Mouse (Mus musculus) MEL (cell line): ENCODE measurements around the gene Schip1.

Experiments used
- CTCF ChIP-seq, 3 experiments: IDR thresholded peaks in 2 of 3; conservative IDR thresholded peaks in 1 of 3; 2 replicates each; pipeline ENCODE4 v1.5.1; 2011 to 2012; ENCODE audit warnings: low read length in 3 of 3, low read depth in 2 of 3, mild to moderate bottlenecking in 2 of 3, improper control_type of control experiment in 1 of 3, inconsistent platforms in 1 of 3, mixed read lengths in 1 of 3, moderate library complexity in 1 of 3; ENCODE audit not compliant: control insufficient read depth in 1 of 3, insufficient read depth in 1 of 3, poor library complexity in 1 of 3, severe bottlenecking in 1 of 3
- EP300 ChIP-seq, 2 experiments: IDR thresholded peaks; 2 replicates each; pipeline ENCODE4 v1.6.1; 2011; ENCODE audit warnings: improper control_type of control experiment in 2 of 2, low read length in 2 of 2, low read depth in 1 of 2, mild to moderate bottlenecking in 1 of 2
- ETS1 ChIP-seq: IDR thresholded peaks from 2 replicates; pipeline ENCODE4 v1.6.1; 2012; ENCODE audit warnings: low read depth, mild to moderate bottlenecking, inconsistent platforms, low read length, improper control_type of control experiment, moderate library complexity
- GATA1 ChIP-seq: IDR thresholded peaks from 2 replicates; pipeline ENCODE4 v1.6.1; 2011; ENCODE audit warnings: low read depth, low read length, improper control_type of control experiment
- MAX ChIP-seq: IDR thresholded peaks from 2 replicates; pipeline ENCODE4 v1.6.1; 2011; ENCODE audit warnings: low read length, improper control_type of control experiment
- NRF1 ChIP-seq: IDR thresholded peaks from 2 replicates; pipeline ENCODE4 v1.6.1; 2014; ENCODE audit warnings: low read depth, mild to moderate bottlenecking, inconsistent platforms, low read length, improper control_type of control experiment, moderate library complexity; ENCODE audit not compliant: poor library complexity, insufficient read depth, severe bottlenecking
- POLR2A ChIP-seq, 2 experiments: IDR thresholded peaks; 2 replicates each; pipeline ENCODE4 v1.6.1; 2011 to 2012; ENCODE audit warnings: low read length in 2 of 2, mild to moderate bottlenecking in 2 of 2, control low read depth in 1 of 2, improper control_type of control experiment in 1 of 2, low read depth in 1 of 2, moderate library complexity in 1 of 2; ENCODE audit not compliant: control insufficient read depth in 1 of 2, insufficient read depth in 1 of 2, poor library complexity in 1 of 2
- RCOR1 ChIP-seq: IDR thresholded peaks from 2 replicates; pipeline ENCODE4 v1.6.1; 2012; ENCODE audit warnings: low read depth, mild to moderate bottlenecking, inconsistent platforms, low read length, improper control_type of control experiment
- SMC3 ChIP-seq: IDR thresholded peaks from 2 replicates; pipeline ENCODE4 v1.6.1; 2011; ENCODE audit warnings: low read depth, low read length, improper control_type of control experiment
- TBP ChIP-seq: IDR thresholded peaks from 2 replicates; pipeline ENCODE4 v1.8.0; 2011; ENCODE audit warnings: low read depth, low read length, improper control_type of control experiment
- USF1 ChIP-seq: IDR thresholded peaks from 2 replicates; pipeline ENCODE4 v1.6.1; 2014; ENCODE audit warnings: low read depth, mild to moderate bottlenecking, inconsistent platforms, low read length, improper control_type of control experiment, moderate library complexity
- USF2 ChIP-seq, 2 experiments: IDR thresholded peaks; 2 replicates each; pipeline ENCODE4 v1.6.1; 2011 to 2012; ENCODE audit warnings: improper control_type of control experiment in 2 of 2, low read length in 2 of 2, borderline replicate concordance in 1 of 2, inconsistent platforms in 1 of 2, low read depth in 1 of 2, mild to moderate bottlenecking in 1 of 2; ENCODE audit not compliant: insufficient read depth in 1 of 2

DNA sequence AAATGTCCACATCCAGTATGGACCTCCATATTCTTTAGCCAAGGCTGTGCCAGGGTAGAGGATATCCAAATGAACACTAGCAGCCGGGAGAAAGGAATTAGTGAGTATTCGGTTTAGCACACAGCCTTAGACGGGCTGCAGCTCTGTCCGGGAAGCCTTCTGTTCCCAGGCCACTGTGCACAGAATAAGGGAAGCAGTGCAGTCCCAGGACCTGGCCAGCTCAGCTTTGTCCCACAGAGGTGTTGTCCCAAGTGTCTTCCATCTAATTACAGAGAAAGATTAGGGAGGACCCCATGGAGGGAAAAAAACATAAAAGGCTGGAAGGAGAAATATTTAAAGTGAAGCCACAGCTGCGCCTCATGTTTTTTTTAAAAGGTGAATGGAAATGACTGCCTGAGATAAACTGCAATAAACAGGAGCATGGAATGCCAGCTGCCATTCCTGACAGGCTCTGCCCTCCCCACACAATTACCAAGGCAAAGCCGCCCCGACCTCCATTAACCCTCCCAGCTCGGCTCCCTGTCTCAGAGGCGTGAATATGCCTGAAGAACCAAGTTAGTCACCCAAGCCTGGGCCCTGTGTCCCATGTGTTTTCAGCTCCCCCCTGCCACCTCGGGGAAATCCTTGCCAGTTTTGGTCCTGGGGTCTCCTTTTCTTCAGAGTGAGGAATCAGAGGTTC lies 523.1 kb downstream of the Schip1 start:
- TF ChIP-seq MAX = no peak
- no peak for TF ChIP-seq ETS1
- TF ChIP-seq EP300 (IDR thresholded peaks at IDR 0.05; ENCODE audit: low read depth in 1 of 2, low read length in 2 of 2) = no peak
- TF ChIP-seq RCOR1 = no peak
- no peak for TF ChIP-seq NRF1
- TF ChIP-seq POLR2A (IDR thresholded peaks at IDR 0.05; ENCODE audit: control insufficient read depth in 1 of 2, insufficient read depth in 1 of 2, low read depth in 1 of 2, low read length in 2 of 2, poor library complexity in 1 of 2) = no peak
- TF ChIP-seq GATA1 = no peak
- no peak for TF ChIP-seq SMC3
- TF ChIP-seq USF1 = no peak
- no peak for TF ChIP-seq CTCF (IDR thresholded peaks at IDR 0.05 in 2 of 3, conservative IDR thresholded peaks at IDR 0.05 in 1 of 3; ENCODE audit: control insufficient read depth in 1 of 3, insufficient read depth in 1 of 3, low read depth in 2 of 3, low read length in 3 of 3, poor library complexity in 1 of 3, severe bottlenecking in 1 of 3)
- TF ChIP-seq USF2 (IDR thresholded peaks at IDR 0.05; ENCODE audit: borderline replicate concordance in 1 of 2, insufficient read depth in 1 of 2, low read depth in 1 of 2, low read length in 2 of 2) = no peak
- no peak for TF ChIP-seq TBP
